Mouse (Mus musculus) heart, adult 2 months (tissue): ENCODE measurements around the gene Ube2cbp.

Experiments
- EP300 ChIP-seq: fragments of 200-500 bp; IDR thresholded peaks from 2 replicates; pipeline ENCODE4 v1.6.1; 2011; ENCODE audit warnings: low read depth, low read length, control low read depth; ENCODE audit not compliant: insufficient read depth
- POLR2A ChIP-seq: fragments of 200-500 bp; IDR thresholded peaks from 2 replicates; pipeline ENCODE4 v1.6.1; 2011; ENCODE audit warnings: mild to moderate bottlenecking, low read depth, low read length, control low read depth; ENCODE audit not compliant: insufficient read depth

- TF ChIP-seq EP300, result no peak
- TF ChIP-seq POLR2A, result no peak
Observed at GRCm38 (mm10) chr9:86308616-86309015, 156.1 kb downstream of the Ube2cbp start.
